Mouse (Mus musculus) thymus, postnatal 14 days (tissue): Measurements from ENCODE around the gene Msi2.

ENCODE experiments used
- DNase-seq: peaks from one replicate; pipeline ENCODE4 v3.0.0; 2021

Msi2 gene

DNA sequence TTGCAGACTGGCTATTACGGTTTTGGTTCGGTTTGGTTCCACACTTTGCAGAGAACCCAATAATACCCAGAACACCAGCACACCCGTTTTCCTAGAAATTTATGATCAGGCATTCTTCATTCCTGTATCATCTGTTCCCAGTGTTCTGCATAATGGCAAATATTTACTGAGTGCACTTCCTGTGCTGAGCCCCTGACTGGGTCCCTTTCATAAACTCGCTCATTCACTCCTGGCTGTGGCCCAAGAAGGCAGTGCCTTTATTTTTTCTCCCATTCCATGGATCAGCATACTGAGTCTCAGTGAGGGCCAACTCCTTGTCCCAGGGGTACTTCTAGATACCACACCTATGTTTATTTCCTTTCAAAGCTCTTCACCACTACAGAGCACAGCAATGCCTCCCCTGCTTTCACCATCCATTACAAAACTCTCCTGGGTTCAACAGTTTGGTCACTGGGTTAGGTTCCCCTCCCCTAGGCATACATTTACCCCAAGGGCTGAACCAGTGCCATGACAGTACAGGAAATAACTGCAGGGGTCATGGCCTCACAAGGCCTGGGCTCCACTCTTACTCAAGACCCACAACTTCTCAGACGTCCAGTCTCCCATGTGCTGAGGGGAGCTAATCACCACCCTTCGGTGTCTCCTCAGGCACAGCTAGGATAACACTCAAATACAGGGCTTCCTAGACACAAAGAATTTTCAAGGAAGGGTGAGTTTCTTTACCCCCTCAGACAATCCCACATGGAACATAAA lies 160.3 kb downstream of the Msi2 start:
- DNase-seq = no peak

DNA sequence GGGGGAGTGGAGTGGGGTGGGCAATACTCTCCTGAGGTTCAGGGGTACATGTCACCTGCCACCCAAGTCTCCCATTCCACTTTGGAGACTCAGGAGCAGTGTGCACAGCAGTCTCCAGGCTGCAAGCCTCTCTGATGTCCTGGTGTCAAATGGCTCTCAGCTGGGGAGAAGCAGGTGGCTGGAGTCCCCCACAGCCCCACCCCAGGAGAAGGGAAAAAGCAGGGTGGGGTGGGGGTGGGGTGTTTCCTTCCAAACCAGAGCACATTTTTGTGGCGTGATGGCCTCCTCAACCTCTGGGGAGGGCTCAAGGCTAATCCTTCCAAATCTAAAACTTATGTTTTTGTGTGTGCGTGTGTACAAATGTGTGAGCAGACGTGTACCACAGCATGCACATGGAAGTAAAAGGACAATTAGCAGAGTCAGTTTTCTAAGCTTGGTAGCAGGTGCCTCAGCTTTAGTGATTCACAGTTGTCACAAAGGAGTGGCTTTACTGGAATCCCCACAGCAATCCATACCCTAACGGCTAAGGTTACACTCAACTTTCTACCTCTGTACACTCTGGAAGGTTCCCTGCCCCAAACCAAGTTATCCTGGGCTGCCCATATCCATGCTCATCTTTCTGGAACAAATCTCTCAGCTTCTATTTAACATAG lies 161.1 kb downstream of the Msi2 start:
- DNase-seq = no peak

DNA sequence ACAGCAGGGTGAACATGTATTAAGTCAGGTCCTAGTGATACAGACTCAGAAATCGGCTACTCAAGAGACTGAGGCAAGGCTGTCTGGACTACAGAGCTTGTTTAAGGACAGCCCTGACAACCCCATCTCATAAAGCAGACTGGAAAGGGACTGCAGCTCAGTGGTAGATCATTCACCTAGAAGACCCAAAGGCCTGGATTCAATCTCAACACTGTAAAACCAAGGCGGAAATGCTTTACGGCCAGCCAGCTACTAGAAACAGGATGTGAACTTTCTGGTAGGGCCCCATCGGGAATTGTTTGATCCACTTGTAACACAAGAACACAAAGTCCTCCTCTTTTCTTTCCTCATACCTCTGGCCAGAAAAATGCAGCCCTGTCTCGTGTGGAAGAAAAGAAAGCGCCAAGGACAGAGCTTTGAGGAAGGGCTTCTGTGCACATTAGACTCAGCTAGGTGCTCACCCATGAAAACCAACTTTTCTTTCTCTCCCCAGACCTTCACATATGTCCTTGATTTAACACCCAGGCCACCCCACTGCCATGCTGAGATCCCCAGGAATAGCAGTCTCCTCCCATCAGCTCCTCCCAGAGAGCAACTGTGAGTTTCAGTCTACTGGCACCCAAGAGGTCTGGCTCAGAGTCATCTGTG lies 162.3 kb downstream of the Msi2 start:
- no peak for DNase-seq

DNA sequence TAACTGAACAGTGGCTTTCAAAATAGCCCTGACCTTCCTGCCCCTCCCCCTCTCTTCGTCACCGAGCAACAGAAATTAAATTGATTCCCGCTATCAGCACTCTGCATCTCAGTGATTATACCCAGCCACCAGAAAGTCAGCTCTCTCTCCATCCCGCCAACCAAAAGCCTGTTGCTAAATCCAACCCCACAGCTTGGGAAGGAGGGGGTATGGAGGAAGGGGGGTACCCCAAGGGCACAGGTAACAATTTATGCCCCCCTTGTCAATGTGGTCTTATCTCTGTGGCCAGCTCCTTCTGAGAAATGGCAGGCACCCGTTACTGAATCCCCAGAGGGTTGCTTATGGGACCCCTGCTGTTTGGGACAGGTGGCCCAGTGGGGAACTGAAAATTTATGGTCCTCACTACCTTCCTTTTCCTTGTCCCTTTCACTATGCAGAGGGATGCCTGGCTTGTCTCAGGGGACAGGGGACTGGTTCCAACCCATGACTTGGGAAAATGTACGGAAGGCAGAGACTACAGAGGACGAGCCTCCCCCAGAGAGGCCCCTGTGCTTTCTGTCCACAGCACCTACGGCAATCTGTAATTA lies 163.0 kb downstream of the Msi2 start:
- DNase-seq = no peak

DNA sequence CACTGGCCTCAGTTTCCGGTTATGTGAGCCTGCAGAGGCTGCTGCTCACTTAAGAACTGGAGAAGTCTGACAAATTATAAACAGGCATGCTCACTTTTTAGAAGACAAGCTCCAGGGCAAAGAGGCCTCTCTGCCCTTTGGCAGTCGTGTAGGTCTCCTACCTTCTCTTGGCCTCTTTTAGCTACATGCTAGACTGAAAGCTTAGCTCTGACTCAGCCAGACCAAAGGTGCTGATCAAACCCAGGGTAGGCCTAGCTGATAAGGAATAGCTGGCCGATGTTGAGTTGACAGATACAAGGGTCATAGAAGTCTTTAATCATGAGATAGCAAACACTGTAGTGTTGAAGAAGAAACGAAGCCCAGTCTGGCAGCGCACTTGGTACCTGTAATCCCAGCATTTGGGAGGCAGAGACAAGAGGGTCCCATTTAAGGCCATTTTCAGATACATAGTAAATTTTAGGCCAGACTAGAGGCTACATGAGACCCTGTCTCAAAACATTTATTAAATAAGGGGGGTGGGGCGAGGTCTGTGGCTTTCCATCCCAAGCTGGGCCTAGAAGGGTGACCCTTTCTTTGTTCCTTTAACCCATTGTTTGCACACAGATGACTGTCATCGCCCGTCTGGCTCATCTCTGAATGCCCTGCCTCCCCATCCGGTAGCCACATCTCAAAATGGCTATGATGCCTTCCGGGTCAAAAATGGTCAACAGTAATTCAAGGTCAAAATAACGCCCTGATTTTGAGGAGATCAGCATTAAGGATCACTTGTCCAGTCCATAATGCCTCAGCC lies 164.6 kb downstream of the Msi2 start:
- no peak for DNase-seq

DNA sequence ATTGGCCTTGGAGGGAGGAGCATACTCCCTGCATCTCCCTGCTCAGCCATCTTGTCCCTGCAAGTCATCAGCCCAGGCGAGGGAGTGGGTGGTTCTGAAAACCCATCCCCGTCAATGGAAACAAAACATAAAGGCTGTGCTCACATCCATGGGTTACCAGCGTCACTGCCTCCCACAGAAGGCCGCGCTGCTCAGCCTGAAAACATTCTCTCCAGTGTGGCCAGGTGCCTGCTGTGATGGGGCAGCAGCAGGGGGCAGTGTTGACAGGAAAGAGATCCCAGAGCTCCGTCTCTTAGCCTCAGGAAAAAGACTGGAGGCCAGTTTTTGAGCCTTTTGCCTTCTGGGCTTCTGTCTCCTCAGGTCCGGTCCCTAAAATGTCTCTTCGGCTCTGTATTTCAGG lies 165.3 kb downstream of the Msi2 start:
- peak; percentile 83 for DNase-seq

DNA sequence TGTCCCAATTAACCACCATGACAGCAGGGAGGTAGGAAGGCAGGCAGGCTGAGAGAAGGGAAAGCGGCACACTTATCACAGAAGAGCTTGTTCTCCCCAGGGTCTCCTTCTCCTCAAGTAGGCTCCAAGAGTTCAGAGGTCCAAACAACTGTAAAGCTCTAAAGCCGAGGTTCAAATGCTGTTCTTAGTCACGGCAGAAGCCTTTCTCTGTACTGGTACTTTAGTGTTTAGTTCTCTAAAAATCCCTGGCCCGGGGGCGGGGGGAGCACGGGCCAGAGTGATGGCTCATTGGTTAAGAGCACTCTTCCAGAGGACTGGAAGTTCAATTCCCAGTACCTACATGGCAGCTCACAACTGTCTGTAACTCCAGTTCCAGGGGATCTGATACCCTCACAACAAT lies 165.9 kb downstream of the Msi2 start:
- DNase-seq = no peak

DNA sequence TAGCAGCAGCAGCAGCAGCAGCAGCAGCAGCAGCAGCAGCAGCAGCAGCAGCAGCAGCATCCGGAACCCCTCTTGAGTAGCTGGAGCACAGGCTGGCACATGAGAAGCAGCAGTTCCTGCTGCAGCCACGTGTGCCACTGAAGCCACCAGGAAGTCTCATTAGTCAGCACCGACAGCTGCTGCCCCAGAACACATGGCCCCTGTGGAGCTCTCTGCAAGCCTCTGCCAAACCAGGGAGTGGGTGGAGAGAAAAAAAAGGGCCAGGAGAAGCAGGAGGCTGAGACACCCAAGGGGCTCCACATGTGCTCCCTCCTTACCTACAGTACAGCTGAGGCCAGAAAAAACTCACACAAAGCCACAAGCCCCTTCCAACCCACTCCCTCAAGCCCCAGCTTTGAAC lies 167.3 kb downstream of the Msi2 start:
- DNase-seq = peak; percentile 76

DNA sequence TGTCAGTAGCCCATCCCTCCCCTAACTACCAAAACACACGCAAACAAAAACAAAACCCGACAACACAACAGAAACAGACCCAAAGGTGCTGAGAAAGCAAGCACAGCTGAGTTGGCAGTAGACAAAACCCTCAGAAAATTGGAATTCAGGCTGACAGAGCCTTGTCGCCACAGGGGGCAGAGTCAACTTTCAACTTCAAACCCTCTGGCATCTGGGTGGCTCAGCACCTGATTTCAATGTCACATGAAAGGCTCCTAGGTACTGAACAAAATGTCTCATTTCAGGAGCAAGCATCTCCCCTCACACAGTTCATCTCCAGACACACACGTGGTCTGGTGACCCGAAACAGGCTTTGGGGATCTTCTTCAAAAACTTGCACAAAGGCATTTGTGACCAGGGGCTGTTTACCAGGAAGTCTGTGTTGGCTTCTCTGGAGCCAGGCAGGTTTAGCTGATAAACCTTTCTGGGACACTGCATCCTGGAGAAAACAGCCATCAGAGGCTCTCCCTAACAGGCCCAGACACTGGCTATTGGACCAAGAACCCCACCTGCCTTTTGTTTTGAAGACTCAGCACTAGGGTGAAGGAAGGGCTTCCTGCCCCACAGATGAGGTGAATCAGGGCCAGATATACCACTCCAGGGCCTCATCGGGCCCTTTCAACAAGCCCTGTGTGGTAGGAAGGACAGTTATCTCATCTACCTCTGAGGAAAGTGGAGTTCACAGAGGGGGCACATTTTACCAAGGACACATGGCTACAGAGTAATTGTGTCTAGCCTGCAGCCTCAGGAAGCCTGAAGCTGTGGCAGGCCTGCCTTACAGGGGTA lies 168.0 kb downstream of the Msi2 start:
- peak; percentile 61 for DNase-seq

DNA sequence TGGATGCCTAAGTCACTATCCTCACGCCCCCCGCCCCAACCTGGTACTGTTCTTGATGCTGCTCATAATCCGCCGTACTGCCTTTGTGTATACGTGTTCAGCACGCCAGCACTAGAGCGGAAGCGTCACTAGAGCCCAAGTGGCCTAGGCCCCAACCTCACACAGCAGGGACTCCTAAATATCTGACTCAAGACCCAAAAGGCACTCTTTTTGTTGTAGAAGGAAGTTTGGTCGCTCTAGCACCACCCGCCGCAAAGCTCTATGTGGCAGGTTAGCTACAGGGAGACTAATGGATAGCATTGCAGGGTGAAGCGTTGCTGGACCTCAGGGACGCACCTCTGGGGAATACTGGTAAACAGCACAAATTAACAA lies 168.8 kb downstream of the Msi2 start:
- DNase-seq = no peak

DNA sequence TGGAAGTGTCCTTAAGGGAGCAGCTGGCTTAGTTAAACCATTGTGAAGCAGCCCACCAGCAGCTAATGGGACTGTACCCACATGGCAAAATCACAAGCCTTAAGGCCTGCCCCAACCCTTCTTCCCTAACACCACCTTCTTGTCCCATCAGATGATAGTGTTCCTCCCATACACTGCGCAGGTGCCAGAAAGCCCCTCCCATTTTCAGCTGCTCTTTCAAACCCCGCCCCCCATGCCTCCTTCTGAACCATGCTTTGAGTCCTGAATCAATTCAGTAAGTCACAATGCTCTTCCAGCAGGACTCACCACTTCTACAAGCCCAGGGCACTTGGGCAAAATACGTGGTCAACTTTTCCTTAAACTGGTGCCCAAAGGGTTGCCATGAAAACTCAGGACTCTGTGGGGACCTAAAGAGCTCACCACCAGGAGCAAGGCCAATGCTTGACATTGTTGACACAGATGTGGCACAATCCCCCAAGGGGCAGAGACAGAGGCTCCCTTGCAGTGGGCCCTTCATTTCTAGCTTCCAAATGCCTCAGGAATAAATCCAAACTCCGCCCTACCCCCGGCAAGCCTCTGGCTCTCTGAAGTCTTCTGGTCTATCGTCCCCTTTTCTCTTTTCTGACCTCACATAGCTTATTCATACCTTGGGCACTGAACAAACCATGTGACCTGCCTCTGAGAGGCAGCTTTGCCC lies 169.3 kb downstream of the Msi2 start:
- DNase-seq = peak; percentile 42

DNA sequence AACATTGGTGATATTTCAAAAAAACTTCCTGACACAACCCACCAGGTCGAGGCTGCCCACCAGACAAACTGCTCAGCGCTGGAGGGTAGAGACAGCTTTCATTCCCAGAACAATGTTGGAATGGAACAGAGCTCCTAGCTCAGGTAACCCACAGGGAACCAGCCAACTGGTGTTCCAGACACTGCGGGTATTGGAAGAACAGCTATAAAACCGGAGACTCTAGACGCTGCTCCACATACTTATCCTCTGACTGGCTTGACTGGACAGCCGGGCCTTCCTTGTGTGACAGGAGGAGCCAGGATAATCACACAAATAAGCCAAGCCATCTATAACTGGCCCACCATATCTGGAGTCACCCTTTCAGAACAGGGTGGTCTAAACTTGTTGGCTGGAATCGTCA lies 169.9 kb downstream of the Msi2 start:
- DNase-seq = no peak

DNA sequence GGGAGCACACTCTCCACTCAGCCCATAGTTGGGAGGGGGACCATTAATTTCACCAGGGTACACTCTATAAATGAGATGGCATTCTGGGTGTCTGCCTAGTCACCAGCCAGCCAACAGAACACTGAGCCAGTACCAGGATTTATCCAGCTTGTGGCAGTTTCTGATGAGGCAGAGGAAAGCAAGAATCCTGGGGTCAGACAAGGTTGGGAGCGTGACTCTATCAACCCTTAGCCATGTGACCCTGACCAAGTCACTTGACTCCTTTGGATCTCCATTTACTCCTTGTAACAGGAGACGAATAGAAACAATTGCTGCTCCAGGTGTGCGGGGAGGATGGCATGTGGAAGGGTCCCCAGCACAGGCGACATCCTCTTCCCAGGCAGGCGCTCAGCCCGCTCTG lies 174.5 kb downstream of the Msi2 start:
- no peak for DNase-seq

DNA sequence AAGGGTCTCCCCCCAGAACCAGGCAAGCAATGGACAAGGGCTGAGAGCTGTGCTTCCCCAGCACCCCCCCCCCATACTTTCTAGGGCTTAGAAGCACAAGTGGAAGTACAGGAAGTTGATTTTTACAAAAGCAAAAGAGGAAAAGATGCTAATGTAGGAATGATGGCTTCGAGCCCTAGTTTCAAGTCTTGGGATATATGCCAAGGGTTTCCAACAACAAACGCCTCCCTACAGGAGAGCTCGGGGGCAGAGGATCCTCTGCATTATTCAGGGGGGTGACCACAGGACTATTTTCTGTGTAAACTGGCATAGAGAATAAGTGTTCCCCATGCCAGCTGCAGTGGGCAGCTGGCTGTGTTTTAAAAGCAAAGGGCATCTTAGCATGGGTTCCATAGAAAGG lies 175.5 kb downstream of the Msi2 start:
- DNase-seq = no peak

DNA sequence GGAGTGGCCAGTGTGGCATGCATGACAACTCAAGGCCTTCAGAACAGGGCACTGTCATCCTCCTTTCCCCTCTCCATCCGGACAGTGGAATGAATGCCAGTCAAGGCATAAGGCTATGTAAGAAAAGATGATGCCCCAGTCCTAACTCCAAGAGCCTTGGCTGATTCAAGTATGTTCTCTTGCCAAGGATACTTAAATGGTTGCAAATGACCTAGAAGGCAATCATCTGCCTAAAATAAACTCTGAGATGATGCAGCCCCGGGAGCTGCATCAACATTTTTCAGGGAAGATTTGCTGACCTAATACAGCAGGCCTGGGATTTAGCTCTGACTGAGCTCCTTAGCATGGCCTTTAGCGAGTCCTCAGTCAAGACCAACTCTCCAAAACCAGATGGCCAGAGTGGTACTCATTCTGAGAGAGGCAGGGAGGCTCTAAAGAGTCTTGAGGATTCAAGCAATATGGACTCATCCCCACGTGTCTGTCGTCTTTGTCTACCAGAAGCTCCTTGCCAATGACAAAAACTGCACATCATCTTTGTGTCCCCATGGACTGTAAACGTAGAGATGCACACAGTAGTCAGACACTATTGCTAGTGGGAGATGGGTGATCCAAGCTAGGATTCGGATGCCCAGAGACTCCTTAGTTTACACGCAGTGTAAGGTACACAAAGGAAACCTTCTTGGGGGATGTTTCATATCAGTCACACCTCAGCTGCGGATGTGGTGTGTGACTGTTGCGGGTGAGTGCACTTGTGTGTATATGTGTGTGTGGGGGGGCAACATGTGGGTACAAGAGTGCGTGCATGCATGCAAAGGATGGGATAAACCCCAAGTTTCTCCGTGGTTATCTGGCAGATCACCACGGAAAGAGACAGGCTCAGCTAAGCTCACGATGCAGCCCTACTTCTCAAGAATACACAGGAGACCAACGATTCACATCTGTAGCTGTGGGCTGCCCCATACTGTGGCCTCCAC lies 176.4 kb downstream of the Msi2 start:
- no peak for DNase-seq

DNA sequence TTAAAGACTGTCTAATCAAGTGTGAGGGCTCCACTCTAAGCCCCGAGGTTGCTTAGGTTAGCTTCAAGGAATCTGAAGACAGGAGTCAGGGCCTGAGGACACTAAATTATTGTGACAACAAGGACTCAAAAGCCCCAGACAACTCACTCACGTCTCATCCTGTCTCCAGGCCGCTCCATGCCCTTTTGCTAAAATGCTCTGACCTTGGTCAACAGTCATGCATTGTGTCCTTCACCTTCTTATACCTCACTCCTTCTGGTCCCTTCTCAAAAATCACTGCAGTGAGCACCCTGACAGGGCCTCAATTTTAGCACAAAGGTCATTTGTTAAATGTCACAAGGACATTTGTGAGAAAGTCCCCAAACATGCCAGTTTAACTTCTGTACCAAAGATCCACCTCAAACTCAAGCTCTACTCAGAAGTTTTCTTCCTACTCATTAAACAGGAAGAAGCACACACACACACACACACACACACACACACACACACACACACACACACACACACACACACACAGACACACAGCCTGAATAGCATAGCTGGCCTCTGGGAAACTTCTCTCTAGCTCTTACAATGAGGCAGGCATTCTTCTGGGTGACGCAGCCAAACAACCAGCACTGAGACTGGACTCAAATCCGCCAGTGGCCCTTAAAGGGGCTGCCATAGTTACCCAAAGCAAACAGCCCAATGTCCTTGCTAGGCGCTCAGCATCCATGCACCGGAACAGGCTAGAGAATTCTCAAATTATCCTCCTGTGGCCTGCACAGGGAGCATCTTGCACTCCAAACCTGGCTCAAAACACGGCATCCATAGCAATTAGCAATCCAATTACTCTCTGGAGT lies 178.5 kb downstream of the Msi2 start:
- no peak for DNase-seq

DNA sequence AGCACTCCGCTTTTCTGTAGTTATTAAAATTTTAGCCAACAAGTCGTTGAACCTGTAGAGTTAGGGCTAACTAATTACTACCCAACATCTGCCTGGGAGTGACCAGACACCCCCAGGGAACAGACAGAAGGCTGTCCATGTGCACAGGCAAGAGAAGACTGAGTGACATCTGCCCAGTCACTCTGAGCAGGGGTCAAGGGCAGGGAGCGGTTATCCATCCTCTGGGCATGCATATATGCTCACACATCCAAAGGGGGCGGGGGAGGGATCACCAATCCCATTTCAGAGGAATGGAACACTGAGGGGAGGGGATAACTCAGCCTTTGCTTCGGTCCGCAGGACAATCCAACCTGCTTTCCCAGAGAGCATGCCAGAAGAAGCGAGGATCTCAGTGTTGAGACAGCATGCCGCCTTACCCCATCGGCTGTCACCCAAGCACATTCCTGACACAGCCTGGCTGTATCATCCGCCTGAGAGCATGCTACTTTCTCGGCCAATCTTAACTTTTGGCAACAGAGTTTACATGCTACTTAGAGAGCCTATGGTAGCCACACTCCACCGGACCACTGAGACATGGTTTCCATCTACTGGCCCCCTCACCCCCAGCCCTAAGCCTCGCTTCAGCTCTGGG lies 179.5 kb downstream of the Msi2 start:
- no peak for DNase-seq

DNA sequence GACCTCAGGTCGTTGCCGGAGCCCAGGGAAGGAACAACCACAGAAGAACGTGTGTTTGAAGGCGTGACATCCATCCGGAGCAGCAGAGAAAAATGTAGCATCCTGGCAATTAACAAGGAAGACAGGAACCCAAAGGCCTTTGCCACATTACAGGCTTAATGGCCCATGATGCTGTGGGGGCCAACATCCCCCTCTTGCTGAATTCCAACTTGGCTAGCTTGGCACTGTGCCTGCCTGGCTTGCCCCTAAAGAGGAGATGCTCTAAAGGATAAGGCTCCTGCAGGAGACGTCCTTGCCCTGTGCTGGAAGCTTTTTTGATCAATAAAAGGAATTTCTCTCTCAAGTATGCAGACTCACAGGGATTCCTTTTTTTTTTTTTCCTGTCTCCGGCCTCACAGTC lies 181.0 kb downstream of the Msi2 start:
- no peak for DNase-seq

DNA sequence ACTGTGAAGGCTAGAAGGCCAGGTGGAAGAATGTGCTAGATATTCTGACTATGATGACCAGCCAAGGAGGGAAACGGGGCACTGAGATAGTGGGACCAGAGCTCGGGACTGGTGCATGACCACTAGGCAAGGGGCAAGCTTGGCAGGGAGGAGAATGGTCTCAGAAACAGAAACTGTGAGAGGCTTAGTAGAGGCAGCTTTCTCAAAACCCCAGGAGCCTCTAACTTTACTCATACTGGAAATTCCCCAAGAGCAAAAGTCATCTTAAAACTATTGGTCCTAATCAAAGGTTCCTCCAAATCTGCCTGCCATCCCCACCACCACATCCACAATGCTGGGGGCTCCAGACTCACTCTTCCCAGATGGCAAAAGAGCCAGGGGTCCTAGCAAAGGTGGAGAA lies 181.5 kb downstream of the Msi2 start:
- DNase-seq = no peak
